In the genomic region with DNA sequence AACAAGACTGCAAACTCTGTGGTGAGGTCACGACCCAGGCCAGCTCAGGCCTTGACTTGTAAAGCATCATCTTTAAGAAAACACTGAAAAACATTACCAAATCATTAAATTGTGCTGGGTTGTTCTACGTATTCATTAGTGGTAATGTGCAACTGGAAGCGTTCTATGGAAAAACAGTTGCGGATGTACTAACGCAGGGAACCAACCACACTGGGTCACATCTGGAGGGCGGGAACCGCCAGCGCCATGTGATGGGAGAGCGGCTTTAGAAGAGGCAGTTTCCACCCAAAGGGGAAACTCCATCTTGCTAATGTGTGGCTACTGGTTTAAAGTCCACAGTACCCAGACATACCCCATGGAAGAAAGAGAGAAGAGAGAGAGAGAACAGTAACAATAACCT, we compare ENCODE assay signal across 28 mouse cellular contexts. TPM values are rescaled to one million over a fixed set of nuclear protein-coding genes. Genes with fewer than 3 reads are reported as not detected.
"Had no signal": no experiment of that assay in that cellular context is flagged by ENCODE, and none has a peak within 500 bp of the region (broad histone marks: within the 10 kb centered on the region; RNA-seq: fewer than 3 reads in every experiment).

No protein-coding gene starts in this region.

- H3K4me2 ChIP-seq: heart, embryonic 12.5 days; hindbrain, embryonic 13.5 days; hindbrain, embryonic 15.5 days; limb, embryonic 12.5 days; liver, embryonic 11.5 days had no signal

- H3K4me1 ChIP-seq: heart, embryonic 10.5 days; hindbrain, embryonic 13.5 days; hindbrain, embryonic 15.5 days; limb, embryonic 12.5 days had no signal

- ATAC-seq: hindbrain, postnatal 0 days; intestine, embryonic 16.5 days had no signal

- H3K9me3 ChIP-seq: heart, embryonic 10.5 days; heart, embryonic 12.5 days; hindbrain, embryonic 13.5 days; hindbrain, embryonic 15.5 days; limb, embryonic 10.5 days; limb, embryonic 12.5 days had no signal

- DNase-seq: gastrocnemius, postnatal 14 days; gastrocnemius, postnatal 36 days; heart, adult 18-20 months; heart, postnatal 10 days; heart, postnatal 36 days; kidney, adult 11 months; kidney, adult 2 months; kidney, adult 9 months; kidney, postnatal 25 days; kidney, postnatal 4 days; liver had no signal

- H3K9ac ChIP-seq: heart, embryonic 12.5 days; hindbrain, embryonic 13.5 days; hindbrain, embryonic 15.5 days; limb, embryonic 12.5 days had no signal

- H3K4me3 ChIP-seq: heart, embryonic 10.5 days; heart, embryonic 12.5 days; hindbrain, embryonic 13.5 days; hindbrain, embryonic 15.5 days; layer of hippocampus, adult 2 months; left cerebral cortex, adult 2 months; limb, embryonic 10.5 days; limb, embryonic 12.5 days had no signal

- H3K27me3 ChIP-seq: heart, embryonic 12.5 days; hindbrain, embryonic 13.5 days; hindbrain, embryonic 15.5 days; limb, embryonic 12.5 days had no signal

- H3K27ac ChIP-seq: heart, embryonic 10.5 days; hindbrain, embryonic 13.5 days; hindbrain, embryonic 15.5 days; hindbrain, postnatal 0 days; layer of hippocampus, adult 2 months; left cerebral cortex, adult 2 months; limb, embryonic 10.5 days; limb, embryonic 12.5 days had no signal

RNA-seq across cellular contexts. Expression of a gene that starts 56.5 kb away (rescaled TPM):
- total RNA-seq: gastrocnemius, adult 18-20 months; gastrocnemius, postnatal 36 days; heart, adult 18-20 months; heart, adult 8-10 months; heart, postnatal 10 days; heart, postnatal 36 days; hematopoietic stem cell, adult 5-6 weeks had no signal
- polyA plus RNA-seq: heart, embryonic 14.5 days; heart, embryonic 16.5 days; kidney, adult 2 months; kidney, embryonic 16.5 days had no signal
